Mouse (Mus musculus) testis, adult 2 months (tissue): ENCODE results near the gene Bcl3.

ENCODE experiments used
- CTCF ChIP-seq: fragments of 200-500 bp; IDR thresholded peaks from 2 replicates; pipeline ENCODE4 v1.5.1; 2012; ENCODE audit warnings: low read depth, mild to moderate bottlenecking, inconsistent platforms, low read length, moderate library complexity; ENCODE audit not compliant: control insufficient read depth, insufficient read depth, insufficient replicate concordance
- POLR2A ChIP-seq: fragments of 200-500 bp; IDR thresholded peaks from 2 replicates; pipeline ENCODE4 v1.6.1; 2012; ENCODE audit warnings: low read depth, mild to moderate bottlenecking, inconsistent platforms, low read length, moderate library complexity; ENCODE audit not compliant: control insufficient read depth

DNA sequence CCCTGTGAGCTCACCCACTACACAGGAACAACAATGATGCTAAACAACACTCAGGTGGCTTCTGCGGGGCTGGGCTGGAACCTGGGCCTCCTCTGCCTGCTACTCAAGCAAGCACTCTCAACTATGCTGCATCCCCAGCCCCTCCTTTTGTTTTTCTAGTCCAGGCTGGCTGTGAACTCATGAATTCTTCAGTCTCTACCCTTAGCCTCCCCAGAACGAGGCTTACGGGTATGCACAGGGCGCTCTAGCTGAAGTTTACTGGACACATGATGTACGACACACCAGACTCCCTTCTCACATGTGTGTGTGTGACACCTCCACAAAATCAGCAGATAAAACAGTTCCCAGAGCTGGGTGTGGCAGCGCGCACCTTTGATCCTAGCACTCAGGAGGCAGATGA is 3.7 kb downstream of the Bcl3 start:
- TF ChIP-seq CTCF = no peak
- no peak for TF ChIP-seq POLR2A
